Mouse (Mus musculus): Measurements from ENCODE around the gene Cd36. TPM values are rescaled to one million over a fixed set of nuclear protein-coding genes. Genes with fewer than 3 reads are reported as not detected.
A peak's percentile ranks its signal among the peaks of the same experiment; 100 is the strongest.
"Not testable (repeated sequence)": the region's sequence is repeated elsewhere in the genome, so short reads cannot be mapped to it uniquely, and the experiment has no call there.

Cd36 gene
- 125 and 164 TPM in 2 replicates for polyA plus RNA-seq (2015; fragmentation: Nextera tagmentation; extraction: Ambion mirVana)

DNA sequence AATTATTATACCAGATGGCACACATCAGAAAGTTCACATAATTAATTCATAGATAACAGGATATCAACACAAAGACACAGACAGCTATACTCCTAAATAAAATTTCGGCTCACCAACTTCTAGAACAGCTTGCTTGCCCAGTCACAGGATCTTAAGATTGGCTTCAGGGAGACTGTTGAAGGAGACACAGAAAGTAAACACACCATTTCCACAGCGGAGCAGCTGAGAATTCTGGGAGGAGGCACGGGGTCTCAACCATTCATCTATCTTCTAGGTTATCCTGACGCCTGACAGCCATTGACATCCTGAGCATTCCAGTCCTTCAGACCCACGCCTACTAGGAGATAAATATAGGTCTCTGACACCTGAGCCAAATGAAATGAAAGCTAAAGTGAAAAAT lies at the start of gene Cd36:
Gene Cd36 (minus strand): TSS at position 204 of the 400 bp plus-strand sequence.
- H3K4me3 ChIP-seq, result peak within 1 kb of the TSS; percentile 18
- no peaks in the 10 kb centered on the region for H3K9me3 ChIP-seq (replicated peaks)
- peak within 1 kb of the TSS; percentile 48 for H3K4me2 ChIP-seq
- ATAC-seq (replicated peaks; ENCODE audit: insufficient number of reproducible peaks, insufficient read depth, low FRiP score, low read depth), result 0 out of 2 replicates have a peak, but pooled peaks have one; percentile 39
- H3K27me3 ChIP-seq, result no peaks in the 10 kb centered on the region
- H3K4me1 ChIP-seq (replicated peaks), result peaks cover 3% of the 10 kb centered on the region
- H3K27ac ChIP-seq, result peak within 1 kb of the TSS; percentile 53
- peak within 1 kb of the TSS; percentile 36; the same call in 1 of the 2 replicates for H3K9ac ChIP-seq
- no peaks in the 10 kb centered on the region for H3K36me3 ChIP-seq
- 14% methylated on average over 5 of the region's 5 CpGs for WGBS

DNA sequence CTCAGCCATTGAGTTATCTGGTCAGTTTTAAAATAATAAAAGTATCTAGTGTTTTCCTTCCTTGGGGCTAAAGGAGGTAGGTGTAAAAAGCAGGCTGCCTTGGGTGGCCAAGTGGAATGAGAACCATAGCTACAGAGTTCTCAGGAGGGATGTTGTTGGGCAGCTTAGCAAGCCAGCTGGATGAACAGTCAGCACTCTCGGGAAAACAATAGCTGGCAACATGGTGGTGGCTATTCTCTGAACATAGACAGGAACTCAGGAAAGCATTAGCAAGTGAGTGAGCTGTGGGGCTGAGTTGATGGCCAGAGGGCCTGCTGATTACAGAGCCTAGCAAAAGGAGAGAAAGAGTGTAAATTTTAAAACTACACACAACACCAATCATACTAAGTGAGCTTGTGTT lies 45.9 kb upstream of the Cd36 start:
- no peaks in the 10 kb centered on the region for H3K36me3 ChIP-seq
- H3K4me1 ChIP-seq (replicated peaks), result no peaks in the 10 kb centered on the region
- no peaks in the 10 kb centered on the region for H3K9me3 ChIP-seq (replicated peaks)
- H3K9ac ChIP-seq, result no peak overlapping the region
- 79% methylated on average over 1 of the region's 1 CpGs for WGBS
- no peak for ATAC-seq (replicated peaks; ENCODE audit: insufficient number of reproducible peaks, insufficient read depth, low FRiP score, low read depth)
- H3K4me2 ChIP-seq, result no peak overlapping the region
- H3K27me3 ChIP-seq, result no peaks in the 10 kb centered on the region
- no peak overlapping the region for H3K4me3 ChIP-seq
- no peak overlapping the region for H3K27ac ChIP-seq

DNA sequence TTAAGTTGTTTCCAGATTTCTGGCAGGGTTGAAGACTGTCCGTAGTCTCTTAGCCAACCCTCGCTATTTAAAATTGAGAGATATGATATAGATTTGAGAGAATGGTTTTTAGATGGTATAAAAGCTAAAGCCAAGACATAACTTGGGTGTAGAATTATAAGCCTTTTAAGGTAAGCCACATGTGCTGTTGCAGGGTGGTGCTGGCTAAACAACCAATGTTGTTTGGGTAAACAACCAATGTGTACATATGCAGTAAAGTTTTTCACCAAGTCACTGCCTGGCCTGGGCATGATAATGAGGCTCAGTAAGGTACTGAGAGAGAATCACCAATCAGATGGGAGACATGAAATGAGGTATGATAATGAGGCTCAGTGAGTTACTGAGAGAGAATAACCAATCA lies 43.0 kb upstream of the Cd36 start:
- WGBS, result 90% methylated on average over 2 of the region's 2 CpGs
- H3K36me3 ChIP-seq; H3K9ac ChIP-seq; H3K4me1 ChIP-seq (replicated peaks); H3K27ac ChIP-seq; H3K4me3 ChIP-seq; H3K4me2 ChIP-seq; ATAC-seq (replicated peaks; ENCODE audit: insufficient number of reproducible peaks, insufficient read depth, low FRiP score, low read depth); H3K27me3 ChIP-seq; H3K9me3 ChIP-seq (replicated peaks): not testable (repeated sequence)

DNA sequence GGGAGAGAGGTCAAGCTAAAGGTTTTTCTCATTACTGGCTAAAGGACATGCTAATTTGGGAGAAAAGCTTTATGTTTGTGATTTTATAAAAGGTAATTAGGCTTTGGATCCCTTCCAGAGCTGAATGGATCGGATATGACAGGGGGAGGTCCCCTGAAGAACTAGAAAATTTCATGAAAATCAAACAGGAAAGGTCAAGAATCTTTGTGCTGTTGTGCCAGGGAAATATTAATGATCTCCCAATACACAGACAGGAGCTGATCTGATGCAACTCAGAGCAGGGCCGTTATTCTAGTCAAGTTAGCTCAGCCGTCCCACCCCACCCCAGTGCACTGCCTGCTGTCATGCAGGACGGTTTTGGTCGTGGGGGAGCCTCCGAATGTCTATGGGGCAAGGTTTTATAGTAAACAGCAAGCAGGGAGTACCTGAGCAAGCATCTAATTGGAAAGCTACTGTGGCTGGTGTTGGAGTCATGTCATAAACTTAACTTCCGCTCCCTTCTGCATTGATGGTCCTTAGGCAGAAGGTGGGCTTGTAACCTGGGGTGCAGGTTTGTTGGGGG lies 40.5 kb upstream of the Cd36 start:
- Histone ChIP-seq H3K27me3 (no peaks in the 10 kb centered on the region), H3K36me3 (no peaks in the 10 kb centered on the region), H3K4me3 (no peak overlapping the region), H3K9me3 (replicated peaks) (no peaks in the 10 kb centered on the region), H3K9ac (no peak overlapping the region), H3K4me1 (replicated peaks) (0 out of 2 replicates have a peak, but pooled peaks cover 3% of the 10 kb centered on the region), H3K27ac (no peak overlapping the region), H3K4me2 (no peak overlapping the region)
- ATAC-seq (replicated peaks; ENCODE audit: insufficient number of reproducible peaks, insufficient read depth, low FRiP score, low read depth), result no peak
- 70% methylated on average over 7 of the region's 7 CpGs for WGBS

DNA sequence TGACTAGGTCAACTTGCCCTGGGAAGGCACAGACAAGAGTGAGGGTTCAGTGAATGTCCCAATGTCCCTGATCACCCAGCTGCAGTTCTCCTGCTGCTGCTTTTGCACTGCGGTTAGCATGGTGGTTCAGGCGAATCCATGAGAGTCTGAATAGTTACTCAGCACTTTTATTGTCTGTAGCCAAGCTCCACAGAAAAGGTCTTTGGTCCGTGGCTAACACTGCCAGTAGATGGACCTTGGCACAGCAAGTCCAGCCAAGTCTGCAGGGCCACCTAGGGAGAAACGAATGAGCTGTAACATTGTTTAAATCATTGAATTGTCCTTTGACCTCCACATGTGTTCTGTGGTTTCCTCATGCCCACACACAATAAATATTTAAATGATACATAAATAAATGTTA lies 39.9 kb upstream of the Cd36 start:
- Histone ChIP-seq H3K4me1 (replicated peaks) (0 out of 2 replicates have a peak, but pooled peaks cover 5% of the 10 kb centered on the region), H3K4me2 (no peak overlapping the region), H3K9ac (no peak overlapping the region), H3K36me3 (no peaks in the 10 kb centered on the region), H3K4me3 (no peak overlapping the region), H3K27me3 (no peaks in the 10 kb centered on the region), H3K27ac (no peak overlapping the region), H3K9me3 (replicated peaks) (no peaks in the 10 kb centered on the region)
- 63% methylated on average over 4 of the region's 4 CpGs for WGBS
- no peak for ATAC-seq (replicated peaks; ENCODE audit: insufficient number of reproducible peaks, insufficient read depth, low FRiP score, low read depth)

DNA sequence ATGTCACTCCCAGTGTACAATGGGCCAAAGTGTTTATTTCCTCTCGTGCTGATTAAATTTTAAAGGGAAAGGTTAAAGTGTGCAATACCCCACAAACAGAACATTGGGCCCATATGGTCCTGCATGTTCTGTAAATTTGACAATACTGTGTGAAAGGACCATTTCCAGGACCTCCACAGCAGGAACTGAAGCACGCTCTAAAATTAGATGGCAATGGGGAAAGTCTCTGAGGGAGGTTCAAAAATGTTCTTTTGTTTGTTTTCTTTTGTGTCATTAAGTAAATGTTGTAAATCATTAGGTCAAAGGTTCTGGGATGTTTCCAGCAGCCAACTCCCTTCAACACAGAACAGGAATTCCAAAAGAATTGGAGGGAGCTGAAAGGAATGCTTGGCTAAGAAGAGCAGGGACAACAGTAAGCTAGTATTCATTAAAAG lies 35.5 kb upstream of the Cd36 start:
- Histone ChIP-seq H3K36me3 (no peaks in the 10 kb centered on the region), H3K9me3 (replicated peaks) (no peaks in the 10 kb centered on the region), H3K4me2 (no peak overlapping the region), H3K27ac (peak overlapping the region; percentile 62), H3K9ac (no peak overlapping the region), H3K27me3 (no peaks in the 10 kb centered on the region), H3K4me1 (replicated peaks) (0 out of 2 replicates have a peak, but pooled peaks cover 5% of the 10 kb centered on the region), H3K4me3 (no peak overlapping the region)
- peak; percentile 31; the same call in 1 of the 2 replicates for ATAC-seq (replicated peaks; ENCODE audit: insufficient number of reproducible peaks, insufficient read depth, low FRiP score, low read depth)
- WGBS, result 57% methylated on average over 2 of the region's 2 CpGs

DNA sequence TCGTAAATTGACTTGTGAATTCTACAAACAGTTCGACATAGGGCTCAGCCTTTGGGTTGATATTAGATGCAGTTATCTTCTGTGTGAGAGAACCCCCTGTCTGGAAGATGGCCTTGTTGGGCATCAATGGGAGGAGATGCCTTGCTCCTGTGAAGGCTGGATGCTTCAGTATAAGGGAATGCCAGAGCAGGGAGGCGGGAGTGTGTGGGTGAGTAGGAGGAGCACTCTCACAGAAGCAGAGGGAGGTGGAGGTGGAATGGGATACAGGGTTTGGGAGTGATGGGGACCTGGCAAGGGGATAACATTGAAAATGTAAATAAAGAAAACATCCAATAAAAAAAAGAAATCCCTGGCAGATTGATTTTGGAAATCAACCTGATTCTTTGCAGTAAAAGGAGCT lies 35.0 kb upstream of the Cd36 start:
- no peaks in the 10 kb centered on the region for H3K9me3 ChIP-seq (replicated peaks)
- no peak overlapping the region for H3K4me3 ChIP-seq
- ATAC-seq (replicated peaks; ENCODE audit: insufficient number of reproducible peaks, insufficient read depth, low FRiP score, low read depth), result no peak
- WGBS, result 82% methylated on average over 3 of the region's 3 CpGs
- H3K9ac ChIP-seq, result no peak overlapping the region
- peak overlapping the region; percentile 62; the same call in 1 of the 2 replicates for H3K27ac ChIP-seq
- no peaks in the 10 kb centered on the region for H3K27me3 ChIP-seq
- H3K4me1 ChIP-seq (replicated peaks), result 0 out of 2 replicates have a peak, but pooled peaks cover 8% of the 10 kb centered on the region
- no peak overlapping the region for H3K4me2 ChIP-seq
- no peaks in the 10 kb centered on the region for H3K36me3 ChIP-seq

DNA sequence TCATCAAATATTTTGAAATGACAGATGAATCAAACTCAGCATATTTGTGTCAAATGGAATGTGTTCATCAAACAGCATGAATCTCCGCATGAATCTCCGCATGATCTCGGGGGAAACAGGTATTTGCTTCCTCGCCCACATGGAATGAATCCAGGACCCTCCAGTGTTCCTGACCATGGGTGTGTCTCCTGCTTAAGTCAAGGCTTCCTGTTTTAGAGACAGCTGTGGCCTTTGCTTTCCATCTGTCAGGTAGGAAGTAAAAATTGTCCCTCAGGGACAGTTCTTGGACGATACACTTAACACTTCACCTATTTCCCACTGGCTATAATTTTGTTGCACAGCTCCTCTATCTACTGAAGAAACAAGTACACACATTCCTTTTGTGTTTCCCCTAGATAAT lies 30.4 kb upstream of the Cd36 start:
- Histone ChIP-seq H3K4me2 (no peak overlapping the region), H3K27ac (0 out of 2 replicates have a peak overlapping the region, but pooled peaks have one; percentile 16), H3K4me3 (no peak overlapping the region), H3K9ac (no peak overlapping the region), H3K27me3 (no peaks in the 10 kb centered on the region), H3K4me1 (replicated peaks) (0 out of 2 replicates have a peak, but pooled peaks cover 4% of the 10 kb centered on the region), H3K36me3 (no peaks in the 10 kb centered on the region), H3K9me3 (replicated peaks) (no peaks in the 10 kb centered on the region)
- 63% methylated on average over 5 of the region's 5 CpGs for WGBS
- ATAC-seq (replicated peaks; ENCODE audit: insufficient number of reproducible peaks, insufficient read depth, low FRiP score, low read depth), result no peak

DNA sequence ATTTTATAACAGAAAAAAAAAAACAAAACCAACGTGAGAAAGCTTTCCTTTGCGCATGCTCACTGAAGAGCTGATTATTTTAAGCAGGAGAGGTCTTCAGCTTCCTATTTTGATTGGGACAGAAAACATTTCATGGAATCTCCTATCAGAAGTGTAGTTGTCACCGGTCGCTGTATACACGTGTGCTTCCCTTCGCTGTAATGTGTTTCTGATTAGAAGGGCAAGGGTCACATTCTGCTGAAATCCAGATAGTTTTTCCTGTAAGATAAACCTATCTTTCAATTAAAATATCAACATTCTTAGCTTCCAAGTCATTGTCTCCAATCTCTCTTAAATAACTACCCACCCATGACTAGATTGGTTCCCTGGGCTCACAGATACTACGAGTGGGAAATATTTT lies 16.2 kb upstream of the Cd36 start:
- Histone ChIP-seq H3K27me3 (no peaks in the 10 kb centered on the region), H3K4me1 (replicated peaks) (no peaks in the 10 kb centered on the region), H3K27ac (0 out of 2 replicates have a peak overlapping the region, but pooled peaks have one; percentile 2), H3K4me2 (no peak overlapping the region), H3K36me3 (no peaks in the 10 kb centered on the region), H3K9me3 (replicated peaks) (no peaks in the 10 kb centered on the region), H3K4me3 (no peak overlapping the region), H3K9ac (no peak overlapping the region)
- ATAC-seq (replicated peaks; ENCODE audit: insufficient number of reproducible peaks, insufficient read depth, low FRiP score, low read depth), result no peak; the same call in 1 of the 2 replicates
- 22% methylated on average over 7 of the region's 7 CpGs for WGBS

DNA sequence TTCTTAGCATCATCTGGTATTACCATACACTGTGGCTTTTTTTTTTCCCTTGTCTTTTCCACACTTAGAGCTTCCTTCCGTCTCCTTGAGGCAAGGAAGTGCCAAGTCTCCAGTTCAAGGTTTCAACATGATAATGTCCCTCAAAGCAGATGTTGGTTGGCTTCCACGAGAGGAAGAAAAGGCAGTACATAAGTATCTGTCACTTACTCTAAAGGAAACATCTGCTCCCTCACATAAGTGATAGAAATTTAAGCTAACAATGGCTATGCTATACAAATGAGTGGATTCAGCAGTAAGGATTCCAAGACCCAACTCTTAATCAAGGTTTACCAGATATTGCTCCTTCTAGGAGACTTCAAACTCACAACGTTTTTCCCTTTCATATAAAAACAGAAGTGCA lies 10.3 kb upstream of the Cd36 start:
- Histone ChIP-seq H3K36me3 (no peaks in the 10 kb centered on the region), H3K9ac (no peak overlapping the region), H3K27me3 (no peaks in the 10 kb centered on the region), H3K4me1 (replicated peaks) (no peaks in the 10 kb centered on the region), H3K9me3 (replicated peaks) (no peaks in the 10 kb centered on the region), H3K27ac (peak overlapping the region; percentile 41; the same call in 1 of the 2 replicates), H3K4me3 (no peak overlapping the region), H3K4me2 (no peak overlapping the region)
- 51% methylated on average over 3 of the region's 3 CpGs for WGBS
- ATAC-seq (replicated peaks; ENCODE audit: insufficient number of reproducible peaks, insufficient read depth, low FRiP score, low read depth), result 0 out of 2 replicates have a peak, but pooled peaks have one; percentile 53

DNA sequence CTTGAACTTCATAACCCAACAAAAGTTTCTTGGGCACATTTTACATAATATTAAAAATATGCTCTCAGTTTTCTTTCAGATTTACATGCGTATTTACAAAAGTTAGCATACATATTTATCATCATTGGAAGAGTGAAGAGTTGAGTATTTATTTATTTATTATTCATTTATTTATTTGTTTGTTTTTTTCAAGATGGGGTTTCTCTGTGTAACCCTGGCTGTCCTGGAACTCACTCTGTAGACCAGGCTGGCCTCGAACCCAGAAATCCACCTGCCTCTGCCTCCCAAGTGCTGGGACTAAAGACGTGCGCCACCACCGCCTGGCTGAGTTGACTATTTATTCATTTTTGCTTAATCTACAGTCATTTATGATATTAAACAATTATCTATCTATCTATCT lies 9.0 kb upstream of the Cd36 start:
- not testable (repeated sequence) for H3K4me2 ChIP-seq; H3K9me3 ChIP-seq (replicated peaks); H3K36me3 ChIP-seq; H3K27me3 ChIP-seq; H3K9ac ChIP-seq; ATAC-seq (replicated peaks; ENCODE audit: insufficient number of reproducible peaks, insufficient read depth, low FRiP score, low read depth); H3K4me1 ChIP-seq (replicated peaks); H3K27ac ChIP-seq; H3K4me3 ChIP-seq
- WGBS, result 88% methylated on average over 5 of the region's 5 CpGs

DNA sequence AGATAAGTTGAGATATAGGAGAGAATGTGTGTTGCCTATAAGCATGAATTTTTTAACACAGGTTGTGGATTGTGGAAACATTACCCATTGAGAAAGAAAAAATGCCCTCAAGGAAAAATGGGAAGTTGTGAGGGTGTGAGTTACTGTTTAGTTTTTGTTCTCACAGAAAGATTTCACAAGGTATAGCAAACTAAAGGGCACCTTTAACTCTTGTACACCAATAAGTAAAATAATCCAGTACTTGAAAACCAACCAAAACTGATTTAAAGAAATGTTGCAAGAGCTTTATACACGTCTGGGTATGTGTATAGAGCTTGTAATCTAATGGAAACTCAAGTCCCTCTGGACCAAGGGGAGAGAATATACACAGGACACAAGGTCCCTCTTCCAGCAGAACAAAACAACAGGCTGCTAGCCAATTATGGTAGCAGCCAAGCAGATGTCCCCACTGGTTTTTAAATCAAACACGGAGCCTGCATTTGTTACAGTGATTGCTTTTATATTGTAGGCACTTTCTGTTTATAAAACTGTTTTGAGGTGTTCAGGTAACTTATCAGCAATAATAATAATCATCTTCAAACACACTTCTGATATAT lies 5.1 kb upstream of the Cd36 start:
- Histone ChIP-seq H3K4me3 (no peak overlapping the region), H3K4me2 (no peak overlapping the region), H3K36me3 (no peaks in the 10 kb centered on the region), H3K4me1 (replicated peaks) (no peaks in the 10 kb centered on the region; the same call in 1 of the 2 replicates), H3K9me3 (replicated peaks) (no peaks in the 10 kb centered on the region), H3K27me3 (no peaks in the 10 kb centered on the region), H3K27ac (no peak overlapping the region), H3K9ac (no peak overlapping the region)
- WGBS, result 37% methylated on average over 2 of the region's 2 CpGs
- no peak for ATAC-seq (replicated peaks; ENCODE audit: insufficient number of reproducible peaks, insufficient read depth, low FRiP score, low read depth)

Measured in heart, embryonic 15.5 days (tissue).